Mouse (Mus musculus) T-helper 2 cell (primary cell): Measurements from ENCODE around the gene Slc10a6.

Experiments
- in situ Hi-C: fragments of 300-600 bp; cut with MboI, MseI; formaldehyde crosslinking; loops from one replicate; pipeline ENCODE4 v1.15.1; 2025; ENCODE audit warnings: high pct_unique_total_duplicates

The Slc10a6 gene

DNA sequence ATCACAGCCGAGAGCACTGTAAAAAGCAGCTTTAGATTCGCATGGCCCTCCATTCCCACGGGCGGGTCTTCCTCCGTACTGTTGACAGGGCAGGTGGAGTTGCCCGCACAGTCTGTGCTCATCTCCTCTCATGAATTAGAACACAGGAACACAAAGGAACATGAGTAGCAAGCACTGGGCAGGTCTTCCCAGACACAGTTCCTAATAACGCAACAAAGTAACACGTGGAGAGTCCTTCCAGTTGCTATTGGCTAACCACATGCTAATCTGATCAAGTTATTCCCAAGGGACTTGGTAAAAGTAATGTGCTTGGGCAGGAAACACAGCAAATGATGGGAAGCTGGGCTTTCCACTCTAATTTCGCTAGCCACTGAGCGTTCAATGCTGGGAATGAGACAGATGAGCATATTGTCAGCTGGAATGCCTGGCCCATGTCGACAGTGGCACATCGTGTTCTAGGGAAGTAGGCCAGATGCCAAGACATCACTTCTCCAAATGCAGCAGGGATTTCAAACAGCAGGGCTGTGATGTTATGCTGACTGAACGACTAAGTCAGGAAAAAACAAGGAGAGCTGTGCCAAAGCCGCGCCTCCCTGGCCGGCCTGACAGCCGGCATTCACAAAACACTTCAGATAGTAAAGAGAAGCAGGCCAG, at the start of gene Slc10a6:
Slc10a6 (minus strand) TSS at position 293 of the 654 bp plus-strand sequence.
- in situ Hi-C loops, result no loop called here

DNA sequence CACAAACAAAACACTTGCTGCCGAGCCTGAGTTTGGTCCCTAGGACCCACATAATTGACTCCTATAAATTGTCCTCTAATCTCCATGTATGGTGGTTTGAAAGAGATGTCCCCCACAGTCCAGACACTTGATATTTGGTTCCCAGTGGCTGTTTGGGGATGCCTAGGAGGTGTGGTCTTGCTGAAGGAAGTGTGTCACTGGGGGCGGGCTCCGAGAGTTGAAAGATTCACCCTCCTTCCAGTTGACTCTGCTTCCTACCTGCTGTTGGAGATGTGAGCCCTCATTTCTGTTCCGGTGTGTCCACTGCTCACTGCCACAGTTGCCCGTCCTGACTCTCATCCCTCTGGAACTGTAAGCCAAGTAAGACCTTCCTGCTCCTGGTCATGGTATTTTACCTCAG, 49.8 kb upstream of the Slc10a6 start:
- in situ Hi-C loops, result no loop called here

GRCm38 (mm10) chr5:103677894-103678293, 48.7 kb upstream of the Slc10a6 start:
- in situ Hi-C loops, result no loop called here

- in situ Hi-C loops, result no loop called here
Observed at GRCm38 (mm10) chr5:103676289-103676881, 47.2 kb upstream of the Slc10a6 start.

GRCm38 (mm10) chr5:103674482-103674881, 45.3 kb upstream of the Slc10a6 start:
- in situ Hi-C loops, result no loop called here

DNA sequence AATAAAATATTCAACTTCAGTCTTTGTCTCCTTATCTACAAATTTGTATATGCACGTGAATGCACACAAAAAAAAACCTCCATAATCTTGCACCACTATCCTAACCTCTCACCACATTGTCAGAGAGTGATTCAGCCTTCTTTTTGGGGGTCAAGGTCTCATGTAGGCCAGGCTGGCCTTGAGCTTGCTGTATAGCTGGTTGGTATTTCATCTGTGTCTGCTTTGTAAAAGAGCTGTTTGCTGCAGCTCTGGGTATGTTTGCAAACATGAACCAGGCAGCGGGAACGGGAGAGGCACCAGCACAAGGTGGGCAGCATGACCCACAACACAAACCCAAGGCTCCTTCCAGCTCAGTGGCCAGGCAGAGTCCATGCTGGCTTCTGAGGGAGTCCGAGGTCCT, 44.4 kb upstream of the Slc10a6 start:
- in situ Hi-C loops, result no loop called here

DNA sequence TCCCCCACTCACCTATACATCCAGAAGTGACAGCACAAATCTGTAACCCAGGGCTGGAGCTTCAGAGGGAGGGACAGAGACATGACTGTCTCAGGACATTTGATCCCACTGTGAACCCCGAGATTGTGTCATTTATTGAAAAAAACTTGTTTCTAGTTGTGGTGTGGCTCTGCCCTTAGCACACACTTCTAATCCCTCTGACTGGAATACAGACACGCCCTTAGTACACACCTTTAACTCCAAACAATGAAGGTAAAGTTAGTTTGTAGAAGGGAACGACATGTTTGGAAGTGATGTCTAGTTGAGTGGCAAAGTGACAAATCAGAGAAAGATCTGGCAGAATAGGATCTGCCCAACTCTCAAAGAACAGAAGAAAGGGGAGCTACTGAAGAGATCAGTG, 42.7 kb upstream of the Slc10a6 start:
- in situ Hi-C loops, result no loop called here

- in situ Hi-C loops, result no loop called here
Observed at GRCm38 (mm10) chr5:103665876-103666275, 36.7 kb upstream of the Slc10a6 start.

DNA sequence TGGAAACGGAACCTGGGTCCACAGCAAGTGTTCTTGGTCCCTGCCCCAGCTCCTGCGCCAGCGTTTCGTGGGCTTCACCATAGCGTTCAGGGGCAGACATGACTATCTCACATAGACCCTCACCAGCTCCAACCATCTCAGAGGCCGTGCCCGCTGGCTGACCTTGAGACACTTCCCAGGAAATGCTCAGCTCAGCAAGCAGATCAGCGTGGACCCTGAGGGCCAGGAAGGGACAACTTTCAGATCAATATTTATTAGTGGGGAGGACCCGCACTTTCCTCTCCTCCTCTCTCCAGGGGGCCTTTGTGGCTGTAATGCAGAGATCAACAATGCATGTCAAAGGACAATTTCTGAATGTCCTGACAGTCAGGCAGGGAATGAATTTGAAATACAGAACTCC, 35.7 kb upstream of the Slc10a6 start:
- in situ Hi-C loops, result no loop called here

DNA sequence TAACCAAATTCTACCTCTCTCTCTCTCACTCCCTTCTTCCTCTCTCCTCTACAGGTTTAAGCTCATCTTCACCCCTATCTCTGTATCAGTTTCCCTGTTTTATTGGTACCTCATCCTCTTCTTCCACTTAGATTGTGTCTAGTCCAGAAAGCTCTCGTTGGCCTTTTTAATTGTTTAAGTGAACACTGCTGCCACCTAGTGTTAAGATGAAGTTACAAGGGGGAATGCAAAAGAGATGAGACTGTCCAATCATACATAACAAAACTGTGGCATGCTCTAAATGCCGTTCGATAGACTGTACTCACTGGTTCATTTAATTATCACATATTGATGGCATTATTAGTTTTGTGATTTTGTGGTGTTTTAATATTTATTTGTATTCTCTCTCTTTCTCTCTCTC, 30.4 kb upstream of the Slc10a6 start:
- in situ Hi-C loops, result loop anchor here (5.0 to 10.0 kb wide), 3 partner anchors 72 to 312 kb away; no protein-coding TSS in a partner anchor

- in situ Hi-C loops, result loop anchor here (5.0 to 10.0 kb wide), 3 partner anchors 72 to 312 kb away; no protein-coding TSS in a partner anchor
Observed at GRCm38 (mm10) chr5:103658921-103659320, 29.7 kb upstream of the Slc10a6 start.

DNA sequence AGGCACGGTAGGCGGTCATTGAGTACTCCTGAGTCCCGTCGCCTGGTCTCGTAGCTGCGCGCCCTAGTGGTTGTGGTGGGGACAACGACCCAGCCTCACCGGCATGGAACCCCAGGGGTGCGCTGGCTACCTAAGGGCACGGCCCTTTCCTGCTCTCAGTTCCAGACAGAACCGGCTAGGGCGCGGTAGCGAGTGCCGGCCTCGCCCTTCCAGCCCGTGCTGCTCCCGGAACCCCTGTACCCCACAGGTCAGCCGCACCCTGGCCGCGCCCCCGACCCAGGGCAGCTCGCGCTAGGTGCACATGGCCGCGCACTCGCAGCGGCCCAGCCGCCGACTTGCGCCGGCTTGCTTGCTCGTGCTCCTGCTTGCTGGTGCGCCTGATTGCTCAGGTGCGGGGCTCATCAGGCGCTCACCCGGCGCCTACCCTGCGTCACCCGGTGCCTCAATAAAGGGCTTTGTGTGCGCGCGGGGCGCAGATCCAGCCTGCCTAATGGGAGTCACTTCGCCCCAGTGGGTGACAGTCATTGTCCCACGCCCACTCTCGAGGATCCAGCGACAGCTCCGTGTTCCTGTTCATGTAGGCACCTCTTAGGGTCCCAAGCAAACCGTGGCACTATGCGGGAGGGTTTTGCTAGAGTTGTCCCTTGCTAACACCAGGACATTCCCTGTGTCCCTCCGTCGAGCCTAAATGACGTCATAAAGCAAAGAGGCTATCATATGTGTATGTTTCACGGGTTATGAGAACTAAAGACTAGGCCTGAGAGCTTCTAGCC, 26.3 kb upstream of the Slc10a6 start, which contains the start of gene 1700016H13Rik:
1700016H13Rik (minus strand) TSS at position 665 of the 773 bp plus-strand sequence.
- in situ Hi-C loops, result loop anchor here (5.0 to 10.0 kb wide), 3 partner anchors 68 to 308 kb away; no protein-coding TSS in a partner anchor

DNA sequence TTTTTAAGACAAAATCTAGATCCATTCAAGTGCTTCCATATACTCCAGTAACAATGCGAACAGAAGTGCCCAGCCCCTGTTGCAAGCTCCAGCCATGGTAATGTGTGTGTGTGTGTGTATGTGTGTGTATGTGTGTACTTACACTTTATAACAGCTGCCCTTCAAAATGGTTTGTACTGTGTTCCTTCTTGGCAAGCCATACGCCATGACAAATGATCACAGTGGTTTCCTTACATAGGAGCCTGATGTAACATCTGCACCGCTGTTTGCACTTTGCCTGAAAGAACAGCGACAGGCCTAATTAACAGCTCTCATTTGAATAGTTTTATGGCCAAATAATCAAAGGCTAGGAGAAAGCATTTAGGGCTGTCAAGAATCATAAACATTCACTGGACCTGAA, 25.6 kb upstream of the Slc10a6 start:
- in situ Hi-C loops, result loop anchor here (5.0 to 10.0 kb wide), 3 partner anchors 67 to 307 kb away; no protein-coding TSS in a partner anchor

DNA sequence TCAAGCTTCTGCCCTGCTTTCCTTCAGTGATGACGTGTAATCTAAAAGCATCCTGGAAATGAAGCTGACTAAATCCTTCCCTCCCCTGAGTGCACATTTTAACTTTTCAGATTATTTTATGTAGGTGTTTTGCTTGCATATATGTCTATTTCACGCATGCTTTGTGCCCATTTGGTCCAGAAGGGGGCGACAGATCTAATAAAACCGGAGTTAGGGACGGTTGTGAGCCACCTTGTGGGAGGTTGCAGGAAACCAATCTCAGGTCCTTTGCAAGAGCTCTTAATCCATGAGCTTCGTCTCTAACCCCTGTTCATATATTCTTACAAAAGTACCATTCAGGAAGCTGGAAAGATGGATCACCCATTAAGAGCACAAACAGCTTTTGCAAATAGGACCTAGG, 25.0 kb upstream of the Slc10a6 start:
- in situ Hi-C loops, result loop anchor here (10.0 kb wide), 1 partner anchor 209 kb away; no protein-coding TSS in a partner anchor

DNA sequence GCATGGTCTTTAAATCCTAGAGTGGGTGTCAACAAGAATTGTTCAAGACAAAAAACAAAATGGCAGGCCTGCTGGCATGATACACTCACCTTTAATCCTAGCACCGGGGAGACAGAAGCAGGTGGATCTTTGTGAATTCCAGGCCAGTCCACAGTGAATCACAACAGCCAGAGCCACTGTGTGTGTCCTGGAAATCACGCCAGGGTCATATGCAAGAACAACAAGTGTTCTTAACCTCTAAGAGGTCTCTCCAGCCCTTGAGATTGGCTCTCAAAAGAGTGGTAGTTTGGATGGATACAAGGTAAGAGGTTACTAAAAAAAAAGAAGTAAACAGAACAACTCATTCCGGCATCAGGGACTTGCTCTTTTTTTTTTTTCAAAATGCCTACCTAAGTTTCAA, 18.1 kb upstream of the Slc10a6 start:
- in situ Hi-C loops, result no loop called here

DNA sequence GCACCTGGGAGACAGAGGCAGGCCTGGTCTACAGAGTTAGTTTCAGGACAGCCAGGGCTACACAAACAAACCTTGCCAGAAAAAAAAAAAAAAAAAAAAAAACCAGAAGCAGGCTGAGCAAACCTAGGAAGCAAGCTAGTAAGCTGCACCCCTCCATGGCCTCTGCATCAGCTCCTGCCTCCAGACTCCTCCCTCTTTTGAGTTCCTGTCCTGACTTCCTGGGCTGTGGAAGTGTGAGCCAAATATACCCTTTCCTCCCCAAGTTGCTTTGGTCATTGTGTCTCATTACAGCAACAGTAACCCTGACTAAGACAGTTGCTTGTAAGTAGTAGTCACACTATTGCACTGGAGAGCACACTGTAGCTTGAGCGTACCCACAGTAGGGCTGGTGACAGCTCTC, 15.0 kb upstream of the Slc10a6 start:
- in situ Hi-C loops, result no loop called here

DNA sequence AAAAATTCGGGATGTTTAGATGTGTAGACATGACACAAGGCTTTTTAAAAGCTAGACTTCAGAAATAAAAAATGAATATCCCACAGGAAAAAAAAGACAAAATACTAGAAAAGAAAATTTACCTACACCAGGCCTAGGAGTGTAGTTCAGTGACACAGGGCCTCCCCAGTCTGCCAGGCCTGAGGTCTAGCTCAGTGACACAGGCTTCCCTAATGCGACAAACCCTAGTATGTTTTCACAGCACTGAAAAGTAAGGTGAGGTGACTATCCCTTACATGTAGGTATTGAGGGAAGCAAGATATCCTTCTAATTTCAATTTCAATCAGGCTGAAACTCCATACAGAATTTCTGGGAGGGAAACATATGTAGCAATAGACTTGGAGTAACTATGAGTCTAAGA, 8.0 kb upstream of the Slc10a6 start:
- in situ Hi-C loops, result no loop called here

DNA sequence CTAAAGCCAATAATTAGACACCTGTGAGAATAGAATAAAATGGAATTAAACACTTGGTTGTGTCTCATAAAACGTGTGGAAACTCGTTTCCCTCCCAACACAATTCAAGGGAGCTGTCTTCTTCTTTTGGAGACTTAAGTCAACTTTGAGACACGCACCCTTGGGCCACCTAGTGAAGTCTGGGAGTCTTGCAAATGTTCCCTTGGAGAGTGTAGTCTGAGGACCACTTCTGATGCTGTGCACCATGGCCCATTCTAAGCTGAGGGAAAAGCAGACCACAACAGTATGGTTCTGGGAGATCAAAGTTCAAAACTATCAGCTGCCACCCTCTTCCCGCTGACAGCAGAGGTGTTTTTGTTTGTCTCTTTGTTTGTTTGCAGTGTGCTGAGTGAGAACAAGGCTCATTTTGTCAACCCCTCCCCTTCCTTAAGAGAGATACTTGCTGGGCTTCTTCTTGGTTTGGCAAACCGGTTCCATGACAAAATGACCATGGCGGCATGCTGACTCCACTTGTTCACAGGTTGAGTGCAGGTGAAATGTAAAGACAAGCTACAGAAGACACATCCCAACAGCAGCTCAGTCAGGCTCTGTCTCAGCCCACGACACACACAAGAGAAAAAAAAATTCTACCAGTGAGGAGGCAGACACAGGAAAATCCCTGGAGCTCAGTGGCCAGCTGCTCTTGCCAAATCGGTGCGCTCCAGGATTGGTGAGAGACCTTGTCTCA, 814 bp upstream of the Slc10a6 start:
- in situ Hi-C loops, result no loop called here

DNA sequence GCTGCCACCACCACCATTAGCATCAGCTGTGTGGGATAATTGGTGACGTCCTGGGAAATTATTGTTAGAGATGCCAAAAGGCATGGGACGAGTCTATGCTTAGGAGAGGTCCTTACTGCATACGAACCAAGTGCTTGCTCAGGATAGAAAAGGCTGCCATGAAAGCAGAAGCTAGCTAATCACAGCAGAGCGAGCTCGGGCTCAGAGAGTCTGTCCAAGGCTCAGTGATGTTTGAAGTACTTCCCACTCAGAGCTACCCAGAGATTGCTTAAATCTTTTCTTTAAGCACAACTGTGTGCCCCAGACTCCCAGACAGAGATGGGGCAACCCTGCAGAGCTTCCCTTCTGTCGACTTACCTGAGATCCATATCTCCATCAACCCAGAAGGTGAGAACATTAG, 704 bp downstream of the Slc10a6 start:
- in situ Hi-C loops, result no loop called here

DNA sequence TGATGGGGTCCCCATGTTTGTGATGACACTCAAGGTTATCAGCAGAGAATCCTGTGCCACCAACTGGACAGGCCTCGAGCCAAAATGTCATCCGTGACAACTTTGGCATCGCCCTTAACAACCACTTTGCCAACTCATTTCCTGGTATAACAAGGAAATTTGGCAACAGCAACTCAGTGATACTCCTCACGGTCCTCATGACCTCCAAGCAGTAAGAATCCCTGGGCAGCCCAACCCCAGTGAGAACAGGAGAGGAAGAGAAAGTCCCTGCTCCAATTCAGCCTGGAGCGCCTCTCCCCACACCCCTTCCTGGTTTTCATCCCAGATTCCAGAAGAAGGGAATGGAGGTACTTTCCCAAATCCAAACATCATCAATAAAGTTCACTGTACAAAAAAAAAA, 4.4 kb downstream of the Slc10a6 start:
- in situ Hi-C loops, result loop anchor here (25.0 kb wide), 1 partner anchor 738 kb away; no protein-coding TSS in a partner anchor

DNA sequence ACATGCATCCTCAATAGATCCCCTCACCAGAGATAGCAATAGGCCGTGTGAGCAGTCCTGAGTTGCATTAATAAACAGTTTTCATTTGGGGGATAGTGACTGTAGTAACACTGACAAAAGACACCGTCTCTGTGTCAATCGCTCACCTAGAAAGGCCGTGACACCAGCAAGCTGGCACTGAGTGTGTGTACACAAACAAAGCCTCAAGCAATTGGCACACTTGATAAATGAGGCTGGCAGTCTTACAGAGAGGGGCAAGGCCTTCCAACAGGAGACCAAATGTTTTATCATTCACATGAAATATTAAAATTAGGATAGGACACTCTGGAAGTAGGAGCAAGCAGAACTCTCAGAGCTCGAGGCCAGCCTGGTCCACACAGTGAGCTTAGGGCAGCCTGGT, 6.9 kb downstream of the Slc10a6 start:
- in situ Hi-C loops, result loop anchor here (25.0 kb wide), 1 partner anchor 735 kb away; no protein-coding TSS in a partner anchor
